29 mouse cellular contexts compared by ENCODE assay signal in the genomic region with DNA sequence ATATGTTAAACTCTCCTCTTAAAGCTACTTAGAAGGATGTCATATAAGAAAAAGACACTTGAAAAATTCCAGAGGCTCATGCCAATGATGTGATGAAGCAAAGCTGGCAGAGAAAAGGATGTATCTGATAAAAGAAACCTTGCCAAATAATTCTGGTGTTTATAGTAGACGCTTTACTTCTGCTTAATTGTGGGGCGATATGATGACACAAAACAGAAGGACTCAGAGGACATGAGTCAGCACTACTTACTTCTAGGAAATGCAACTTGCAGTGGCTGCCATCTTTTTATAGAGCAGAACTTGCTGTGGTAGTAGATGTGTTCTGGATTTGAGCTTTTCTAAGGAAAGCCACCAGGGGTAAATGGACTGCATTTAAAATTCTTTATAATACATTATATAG. TPM values are rescaled to one million over a fixed set of nuclear protein-coding genes. Genes with fewer than 3 reads are reported as not detected.
DNase-seq lines count a peak whose midpoint lies in the region; ATAC-seq and TF ChIP-seq lines count a peak whose summit lies in the region.
"Had no signal": no experiment of that assay in that cellular context is flagged by ENCODE, and none has a peak within 500 bp of the region (broad histone marks: within the 10 kb centered on the region; RNA-seq: fewer than 3 reads in every experiment).

No protein-coding gene starts in this region.

- 61% methylated on average over 2 of the region's 2 CpGs for WGBS in liver, adult 2 months
- 19% methylated on average over 2 of the region's 2 CpGs for WGBS in liver, embryonic 12.5 days (ENCODE audit: insufficient replicate concordance)

- no peaks in the 10 kb centered on the region for H3K79me2 ChIP-seq in liver, adult 2 months (ENCODE audit: control insufficient read depth, insufficient read depth, low read length)

- TF ChIP-seq CTCF in liver, adult 2 months (IDR thresholded peaks at IDR 0.05; ENCODE audit: low read depth, low read length), result no peak

- ATAC-seq in liver, embryonic 12.5 days, result no peak
- ATAC-seq in hematopoietic stem cell, adult 5-6 weeks (replicated peaks in 1 of 2; ENCODE audit: insufficient read depth in 1 of 2, low FRiP score in 2 of 2, low TSS enrichment in 1 of 2, low read depth in 1 of 2, poor library complexity in 2 of 2, severe bottlenecking in 2 of 2), result peak; percentile 81 to 91; a peak in 3 of 4 replicates
- ATAC-seq: CD4-positive, CD25-positive, alpha-beta regulatory T cell, adult 4 months; forebrain, embryonic 14.5 days; Patski had no signal

- no peak overlapping the region for H3K4me3 ChIP-seq in liver, adult 2 months (ENCODE audit: insufficient read depth, low read depth, low read length)
- no peak overlapping the region for H3K4me3 ChIP-seq in liver, embryonic 12.5 days
- H3K4me3 ChIP-seq: hindbrain, embryonic 15.5 days; kidney, embryonic 15.5 days had no signal

- DNase-seq in liver, adult 2 months (ENCODE audit: extremely low read depth, low read depth, low spot score), result peak; percentile 23
- DNase-seq in 3134 (ENCODE audit: extremely low read depth, insufficient read length, low spot score) (peak; percentile 25), MN1 (ENCODE audit: low spot score) (peak; percentile 65)
- DNase-seq in thymus, adult 18-20 months, result no peak
- no peak for DNase-seq in c-Kit-positive CD71-positive TER-119-positive erythroid progenitor cells, embryonic 14.5 days (ENCODE audit: low spot score)
- no peak for DNase-seq in T-cell, adult 2 months (ENCODE audit: low spot score)
- DNase-seq: adrenal gland, postnatal 14 days; cerebellum, adult 2 months; cerebellum, postnatal 25 days; gastrocnemius, postnatal 25 days; heart, adult 18-20 months; heart, postnatal 4 days; kidney, adult 18-20 months; kidney, postnatal 25 days; left cerebral cortex, postnatal 4 days; lung, postnatal 10 days; midbrain, embryonic 14.5 days had no signal

- no peak overlapping the region for H3K4me2 ChIP-seq in liver, embryonic 12.5 days
- H3K4me2 ChIP-seq: heart, embryonic 11.5 days; hindbrain, embryonic 15.5 days; kidney, embryonic 15.5 days had no signal

- H3K36me3 ChIP-seq in liver, adult 2 months (ENCODE audit: control insufficient read depth, insufficient read depth, low read length), result no peaks in the 10 kb centered on the region
- H3K36me3 ChIP-seq in liver, embryonic 12.5 days, result no peaks in the 10 kb centered on the region
- H3K36me3 ChIP-seq: hindbrain, embryonic 15.5 days; kidney, embryonic 15.5 days had no signal

- no peak for TF ChIP-seq POLR2A in liver, adult 2 months (IDR thresholded peaks at IDR 0.05; ENCODE audit: extremely low read depth, insufficient read depth, low read length)

- no peaks in the 10 kb centered on the region for H3K9me3 ChIP-seq in liver, embryonic 12.5 days (replicated peaks)
- H3K9me3 ChIP-seq: hindbrain, embryonic 15.5 days; kidney, embryonic 15.5 days had no signal

- H3K27me3 ChIP-seq in liver, adult 2 months (ENCODE audit: control insufficient read depth, insufficient read depth, low read length), result no peaks in the 10 kb centered on the region
- H3K27me3 ChIP-seq in liver, embryonic 12.5 days (replicated peaks), result no peaks in the 10 kb centered on the region
- H3K27me3 ChIP-seq: hindbrain, embryonic 15.5 days; kidney, embryonic 15.5 days had no signal

- H3K4me1 ChIP-seq in liver, adult 2 months (ENCODE audit: control insufficient read depth, insufficient read depth, low read length), result peaks cover 3% of the 10 kb centered on the region; the same call in 1 of the 2 replicates
- H3K4me1 ChIP-seq in liver, embryonic 12.5 days, result no peaks in the 10 kb centered on the region
- H3K4me1 ChIP-seq: hindbrain, embryonic 15.5 days; kidney, embryonic 15.5 days had no signal

- H3K27ac ChIP-seq in liver, adult 2 months (replicated peaks; ENCODE audit: insufficient read depth, low read depth, low read length), result no peak overlapping the region
- H3K27ac ChIP-seq in liver, embryonic 12.5 days, result no peak overlapping the region
- H3K27ac ChIP-seq: hindbrain, embryonic 15.5 days; kidney, embryonic 15.5 days; liver, embryonic 14.5 days had no signal

- no peak overlapping the region for H3K9ac ChIP-seq in liver, adult 2 months (ENCODE audit: low read depth, low read length)
- H3K9ac ChIP-seq in liver, embryonic 12.5 days, result no peak overlapping the region
- H3K9ac ChIP-seq: hindbrain, embryonic 15.5 days; kidney, embryonic 15.5 days; liver, embryonic 14.5 days had no signal

RNA-seq across cellular contexts. Expression of gene Slc38a11, which starts 43.3 kb away (rescaled TPM):
- total RNA-seq in liver, adult 2 months (2014; rRNA removed), result 0.27 and 0.37 TPM in 2 replicates
- not detected in 2 replicates for polyA plus RNA-seq in liver, adult 2 months (2012; rRNA removed)
- polyA plus RNA-seq in liver, embryonic 12.5 days (2016; fragmentation: Nextera tagmentation; extraction: Ambion mirVana), result 0.08 TPM in 1 of 2 replicates, not detected in the other
- total RNA-seq in hematopoietic stem cell, adult 5-6 weeks (2017), result 2.3 TPM in 1 of 2 replicates, not detected in the other
- total RNA-seq: monocyte, adult 5-6 weeks had no signal
- polyA plus RNA-seq: CD4-positive, CD25-positive, alpha-beta regulatory T cell, adult 4 months; embryonic facial prominence, embryonic 11.5 days; heart, embryonic 11.5 days; intestine, embryonic 14.5 days; liver, embryonic 14.5 days; Patski had no signal

Comparison
In these comparisons a context has a peak if more than half of its experiments do, and no peak if none do; other contexts are left out.
1. DNase-seq: peak in liver, adult 2 months (single experiment), 3134 (single experiment) and MN1 (single experiment); none in thymus, adult 18-20 months (0 of 2), c-Kit-positive CD71-positive TER-119-positive erythroid progenitor cells, embryonic 14.5 days (single experiment) and T-cell, adult 2 months (single experiment).